Mouse (Mus musculus): ENCODE results near the gene Galns. TPM values are rescaled to one million over a fixed set of nuclear protein-coding genes. Genes with fewer than 3 reads are reported as not detected.
A peak's percentile ranks its signal among the peaks of the same experiment; 100 is the strongest.
"Not testable (repeated sequence)": the region's sequence is repeated elsewhere in the genome, so short reads cannot be mapped to it uniquely, and the experiment has no call there.

The Galns gene
- polyA plus RNA-seq, 1 experiment from 2014 or later, result 11.1 TPM

DNA sequence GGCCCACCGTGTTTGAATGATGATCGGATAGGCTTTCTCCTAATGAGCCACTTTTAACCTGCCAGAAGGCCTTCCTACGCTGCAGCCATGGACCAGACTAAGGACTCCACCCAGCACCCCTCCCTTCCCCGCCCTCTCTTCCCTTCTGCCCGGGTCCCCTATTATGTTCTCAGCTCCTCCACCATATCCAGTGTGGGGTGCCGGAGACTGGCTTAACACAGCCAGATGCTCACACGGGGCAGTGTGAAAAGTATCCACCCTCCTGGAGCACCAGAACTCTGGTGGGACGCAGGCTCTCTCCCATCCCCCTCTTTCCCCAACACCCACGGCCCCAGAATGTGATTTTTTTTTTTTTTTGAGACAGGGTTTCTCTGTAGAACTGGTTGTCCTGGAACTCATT lies 37.7 kb downstream of the Galns start:
- WGBS, result 54% methylated on average over 9 of the region's 9 CpGs
- no peaks in the 10 kb centered on the region for H3K27me3 ChIP-seq (replicated peaks)
- H3K4me1 ChIP-seq, result peaks cover 47% of the 10 kb centered on the region
- ATAC-seq (ENCODE audit: extremely low read depth, insufficient number of reproducible peaks, low FRiP score, low TSS enrichment), result no peak
- H3K4me3 ChIP-seq, result no peak overlapping the region
- no peaks in the 10 kb centered on the region for H3K9me3 ChIP-seq
- peaks cover 56% of the 10 kb centered on the region for H3K36me3 ChIP-seq
- H3K27ac ChIP-seq (replicated peaks), result 0 out of 2 replicates have a peak overlapping the region, but pooled peaks have one; percentile 62
- no peak overlapping the region for H3K9ac ChIP-seq
- H3K4me2 ChIP-seq, result no peak overlapping the region

GRCm38 (mm10) chr8:122573176-122573575 lies 38.1 kb downstream of the Galns start:
- H3K27ac ChIP-seq (replicated peaks); H3K9me3 ChIP-seq; ATAC-seq (ENCODE audit: extremely low read depth, insufficient number of reproducible peaks, low FRiP score, low TSS enrichment); H3K4me2 ChIP-seq; H3K9ac ChIP-seq; H3K4me3 ChIP-seq; H3K27me3 ChIP-seq (replicated peaks): not testable (repeated sequence)
- Histone ChIP-seq H3K36me3 (peaks cover 56% of the 10 kb centered on the region), H3K4me1 (peaks cover 51% of the 10 kb centered on the region)
- 61% methylated on average over 4 of the region's 4 CpGs for WGBS

DNA sequence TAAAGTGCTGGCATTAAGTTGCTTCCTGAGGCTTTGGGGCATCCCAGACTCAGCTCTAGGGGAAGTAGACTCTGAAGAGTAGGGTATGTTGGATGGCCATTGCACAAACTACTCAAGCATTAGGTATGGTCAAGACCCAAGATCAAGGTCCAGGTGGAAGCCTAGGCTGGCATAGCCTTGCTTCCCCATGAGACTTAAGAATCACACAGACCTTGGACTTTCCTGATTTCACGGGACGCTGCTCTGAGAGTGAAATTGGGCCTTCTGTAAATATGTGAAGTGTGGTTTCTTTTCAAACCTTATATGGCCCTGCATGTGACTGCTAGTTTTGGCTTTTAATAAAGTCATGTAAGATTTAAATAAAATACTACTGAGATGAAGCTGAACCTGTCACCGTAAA lies 38.5 kb downstream of the Galns start:
- 92% methylated on average over 3 of the region's 3 CpGs for WGBS
- H3K9me3 ChIP-seq, result no peaks in the 10 kb centered on the region
- H3K4me2 ChIP-seq, result no peak overlapping the region
- H3K27ac ChIP-seq (replicated peaks), result no peak overlapping the region
- ATAC-seq (ENCODE audit: extremely low read depth, insufficient number of reproducible peaks, low FRiP score, low TSS enrichment), result no peak
- no peaks in the 10 kb centered on the region for H3K27me3 ChIP-seq (replicated peaks)
- peaks cover 56% of the 10 kb centered on the region for H3K36me3 ChIP-seq
- H3K9ac ChIP-seq, result no peak overlapping the region
- H3K4me1 ChIP-seq, result peaks cover 51% of the 10 kb centered on the region
- H3K4me3 ChIP-seq, result no peak overlapping the region

DNA sequence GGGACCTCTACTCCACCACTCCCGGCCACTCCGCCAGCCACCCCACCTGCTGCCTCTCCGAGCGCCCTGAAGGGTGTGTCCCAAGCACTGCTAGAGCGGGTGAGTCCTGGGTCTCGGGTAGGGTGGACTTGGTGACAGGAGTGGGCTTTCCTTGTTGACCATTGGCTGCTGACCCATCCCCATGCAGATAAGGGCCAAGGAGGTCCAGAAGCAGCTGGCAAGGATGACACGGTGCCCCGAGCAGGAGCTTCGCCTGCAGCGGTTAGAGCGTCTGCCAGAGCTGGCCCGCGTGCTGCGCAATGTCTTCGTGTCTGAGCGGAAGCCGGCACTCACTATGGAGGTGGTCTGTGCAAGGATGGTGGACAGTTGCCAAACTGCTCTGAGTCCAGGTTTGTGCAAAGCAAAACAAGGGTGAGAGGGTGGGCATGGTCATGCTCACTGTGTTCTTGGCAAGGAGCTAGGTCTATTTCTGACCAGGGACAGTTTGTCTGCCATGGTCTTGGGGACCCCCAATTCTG lies 39.5 kb downstream of the Galns start:
- Histone ChIP-seq H3K36me3 (peaks cover 56% of the 10 kb centered on the region), H3K4me1 (peaks cover 51% of the 10 kb centered on the region), H3K27ac (replicated peaks) (no peak overlapping the region)

GRCm38 (mm10) chr8:122571153-122571552 lies 40.1 kb downstream of the Galns start:
- Histone ChIP-seq H3K4me1 (peaks cover 55% of the 10 kb centered on the region), H3K4me3 (no peak overlapping the region), H3K27ac (replicated peaks) (no peak overlapping the region), H3K9me3 (no peaks in the 10 kb centered on the region), H3K36me3 (peaks cover 56% of the 10 kb centered on the region), H3K4me2 (no peak overlapping the region), H3K27me3 (replicated peaks) (no peaks in the 10 kb centered on the region), H3K9ac (no peak overlapping the region)
- ATAC-seq (ENCODE audit: extremely low read depth, insufficient number of reproducible peaks, low FRiP score, low TSS enrichment), result no peak
- 90% methylated on average over 11 of the region's 11 CpGs for WGBS

More for the DNA sequence above, 39.5 kb downstream of the Galns start:
- no peak for ATAC-seq (ENCODE audit: extremely low read depth, insufficient number of reproducible peaks, low FRiP score, low TSS enrichment)
- H3K27me3 ChIP-seq (replicated peaks), result no peaks in the 10 kb centered on the region
- no peak overlapping the region for H3K4me2 ChIP-seq
- no peak overlapping the region for H3K9ac ChIP-seq
- no peaks in the 10 kb centered on the region for H3K9me3 ChIP-seq
- 88% methylated on average over 17 of the region's 17 CpGs for WGBS
- no peak overlapping the region for H3K4me3 ChIP-seq

GRCm38 (mm10) chr8:122569996-122570395 lies 41.3 kb downstream of the Galns start:
- H3K36me3 ChIP-seq, result peaks cover 56% of the 10 kb centered on the region
- H3K4me2 ChIP-seq, result no peak overlapping the region; the same call in 1 of the 2 replicates
- H3K9ac ChIP-seq, result no peak overlapping the region
- H3K4me1 ChIP-seq, result peaks cover 43% of the 10 kb centered on the region
- 93% methylated on average over 16 of the region's 16 CpGs for WGBS
- H3K9me3 ChIP-seq, result no peaks in the 10 kb centered on the region
- ATAC-seq (ENCODE audit: extremely low read depth, insufficient number of reproducible peaks, low FRiP score, low TSS enrichment), result no peak
- H3K27me3 ChIP-seq (replicated peaks), result no peaks in the 10 kb centered on the region
- no peak overlapping the region for H3K4me3 ChIP-seq
- no peak overlapping the region for H3K27ac ChIP-seq (replicated peaks)

DNA sequence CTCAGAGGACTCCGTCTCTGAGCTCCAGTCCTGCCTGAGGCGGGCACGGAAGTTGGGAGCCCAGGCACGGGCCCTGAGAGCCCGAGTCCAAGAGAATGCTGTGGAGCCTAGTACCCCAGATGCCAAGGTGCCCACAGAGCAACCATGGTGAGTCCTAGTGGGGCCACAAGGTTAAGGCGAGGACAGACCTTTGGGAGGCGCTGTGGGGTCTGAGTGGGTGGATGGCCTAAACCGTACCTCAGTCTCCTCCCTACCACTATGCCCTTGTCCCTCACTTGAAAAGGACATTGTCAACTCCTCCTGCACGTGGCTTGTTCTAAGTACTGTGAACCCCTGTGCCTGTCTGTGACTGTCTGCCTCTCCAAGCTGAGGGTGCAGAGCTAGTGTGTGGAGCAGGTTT lies 41.9 kb downstream of the Galns start:
- Histone ChIP-seq H3K4me3 (peak overlapping the region; percentile 93), H3K4me2 (peak overlapping the region; percentile 83), H3K9me3 (no peaks in the 10 kb centered on the region), H3K27ac (replicated peaks) (peak overlapping the region; percentile 17; the same call in 1 of the 2 replicates), H3K36me3 (peaks cover 50% of the 10 kb centered on the region), H3K9ac (peak overlapping the region; percentile 97), H3K4me1 (peaks cover 37% of the 10 kb centered on the region), H3K27me3 (replicated peaks) (no peaks in the 10 kb centered on the region)
- no peak for ATAC-seq (ENCODE audit: extremely low read depth, insufficient number of reproducible peaks, low FRiP score, low TSS enrichment)
- 65% methylated on average over 9 of the region's 9 CpGs for WGBS

DNA sequence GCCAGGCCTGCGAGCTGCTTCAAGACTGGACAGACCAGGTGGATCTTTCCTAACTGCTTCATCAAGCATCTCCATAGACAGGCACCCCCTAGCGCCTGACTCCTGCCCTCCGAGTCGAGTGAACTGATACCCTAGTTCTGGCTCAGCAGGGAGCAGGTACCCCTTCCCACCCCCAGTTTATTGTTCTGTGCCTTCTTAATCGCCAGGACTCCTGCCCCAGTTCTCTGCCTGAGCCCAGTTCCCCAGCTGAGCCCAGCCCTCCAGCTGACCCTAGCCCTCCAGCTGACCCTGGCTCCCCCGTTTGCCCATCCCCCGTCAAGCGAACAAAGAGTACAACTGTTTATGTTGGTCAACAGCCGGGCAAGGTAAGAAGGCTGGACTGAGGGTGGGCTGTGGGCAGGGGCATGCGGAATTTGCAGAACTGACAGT lies 42.4 kb downstream of the Galns start:
- Histone ChIP-seq H3K9me3 (no peaks in the 10 kb centered on the region), H3K9ac (peak overlapping the region; percentile 97), H3K27me3 (replicated peaks) (no peaks in the 10 kb centered on the region), H3K4me3 (peak overlapping the region; percentile 93), H3K4me1 (peaks cover 32% of the 10 kb centered on the region), H3K36me3 (peaks cover 47% of the 10 kb centered on the region), H3K27ac (replicated peaks) (peak overlapping the region; percentile 17; the same call in 1 of the 2 replicates), H3K4me2 (peak overlapping the region; percentile 83)
- no peak for ATAC-seq (ENCODE audit: extremely low read depth, insufficient number of reproducible peaks, low FRiP score, low TSS enrichment)
- WGBS, result 24% methylated on average over 10 of the region's 10 CpGs

- Histone ChIP-seq H3K4me3 (peak overlapping the region; percentile 93), H3K36me3 (peaks cover 39% of the 10 kb centered on the region), H3K9ac (peak overlapping the region; percentile 97), H3K27ac (replicated peaks) (peak overlapping the region; percentile 94), H3K27me3 (replicated peaks) (no peaks in the 10 kb centered on the region), H3K4me2 (peak overlapping the region; percentile 83), H3K9me3 (no peaks in the 10 kb centered on the region), H3K4me1 (peaks cover 32% of the 10 kb centered on the region)
- WGBS, result under 1% methylated on average over 34 of the region's 34 CpGs
- ATAC-seq (ENCODE audit: extremely low read depth, insufficient number of reproducible peaks, low FRiP score, low TSS enrichment), result peak; percentile 22
These were observed 43.2 kb downstream of the Galns start for GRCm38 (mm10) chr8:122568109-122568504.

GRCm38 (mm10) chr8:122567361-122568108 lies 43.7 kb downstream of the Galns start, which contains the start of gene Cdt1:
Gene Cdt1 (plus strand): TSS chr8:122568015.
- under 1% methylated on average over 62 of the region's 62 CpGs for WGBS
- peak within 1 kb of the TSS; percentile 83 for H3K4me2 ChIP-seq
- peaks cover 32% of the 10 kb centered on the region for H3K4me1 ChIP-seq
- H3K9me3 ChIP-seq, result no peaks in the 10 kb centered on the region
- H3K36me3 ChIP-seq, result peaks cover 34% of the 10 kb centered on the region
- peak within 1 kb of the TSS; percentile 94 for H3K27ac ChIP-seq (replicated peaks)
- H3K4me3 ChIP-seq, result peak within 1 kb of the TSS; percentile 93
- no peaks in the 10 kb centered on the region for H3K27me3 ChIP-seq (replicated peaks)
- H3K9ac ChIP-seq, result peak within 1 kb of the TSS; percentile 97
- peak; percentile 92 for ATAC-seq (ENCODE audit: extremely low read depth, insufficient number of reproducible peaks, low FRiP score, low TSS enrichment)

DNA sequence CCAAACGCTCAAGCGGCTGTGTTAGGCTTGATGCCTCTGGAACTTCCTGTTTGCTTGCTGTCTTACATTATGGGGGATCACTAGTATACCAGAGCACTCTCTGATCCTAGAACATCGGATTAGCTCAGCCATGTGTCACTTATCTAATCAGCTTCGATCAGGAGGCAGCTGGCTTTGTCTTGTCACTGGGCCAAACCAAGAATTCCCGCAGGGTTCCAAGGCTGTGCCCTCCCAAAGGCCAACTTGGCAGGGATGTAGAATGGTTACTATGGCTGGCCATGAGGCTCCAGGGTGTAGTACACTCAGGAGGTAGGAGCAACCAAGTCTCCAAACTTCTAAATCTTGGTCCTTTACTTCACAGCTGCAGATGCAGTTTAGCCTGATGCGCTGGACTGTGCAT lies 44.5 kb downstream of the Galns start:
- Histone ChIP-seq H3K4me3 (peak overlapping the region; percentile 93), H3K9ac (peak overlapping the region; percentile 97), H3K27ac (replicated peaks) (peak overlapping the region; percentile 94), H3K4me1 (peaks cover 32% of the 10 kb centered on the region), H3K4me2 (peak overlapping the region; percentile 83), H3K36me3 (peaks cover 26% of the 10 kb centered on the region), H3K9me3 (no peaks in the 10 kb centered on the region), H3K27me3 (replicated peaks) (no peaks in the 10 kb centered on the region)
- no peak for ATAC-seq (ENCODE audit: extremely low read depth, insufficient number of reproducible peaks, low FRiP score, low TSS enrichment)
- 27% methylated on average over 6 of the region's 6 CpGs for WGBS
